17 mouse cellular contexts compared by ENCODE assay signal in genomic region chr1:112779801-112780200, GRCm38 (mm10).
"Had no signal": no experiment of that assay in that cellular context is flagged by ENCODE, and none has a peak within 500 bp of the region (broad histone marks: within the 10 kb centered on the region; RNA-seq: fewer than 3 reads in every experiment).

No protein-coding gene starts in this region.

- DNase-seq: lung, adult 2 months; lung, postnatal 14 days; lung, postnatal 36 days; right cerebral cortex, postnatal 25 days; right cerebral cortex, postnatal 4 days; spleen, adult 18-20 months; thymus, adult 18-20 months; thymus, postnatal 14 days; thymus, postnatal 36 days had no signal

- H3K9ac ChIP-seq: lung, embryonic 15.5 days; midbrain, embryonic 13.5 days; midbrain, embryonic 15.5 days; neural tube, embryonic 12.5 days had no signal

- H3K4me2 ChIP-seq: lung, embryonic 15.5 days; midbrain, embryonic 11.5 days; midbrain, embryonic 13.5 days; midbrain, embryonic 15.5 days; neural tube, embryonic 12.5 days had no signal

- H3K27me3 ChIP-seq: lung, embryonic 15.5 days; megakaryocyte, embryonic 14.5 days; midbrain, embryonic 13.5 days; midbrain, embryonic 15.5 days; neural tube, embryonic 12.5 days had no signal

- H3K27ac ChIP-seq: lung, embryonic 15.5 days; macrophage; midbrain, embryonic 13.5 days; midbrain, embryonic 15.5 days; neural tube, embryonic 12.5 days had no signal

- H3K9me3 ChIP-seq: lung, embryonic 15.5 days; megakaryocyte, embryonic 14.5 days; midbrain, embryonic 15.5 days; neural tube, embryonic 12.5 days had no signal

- H3K4me1 ChIP-seq: lung, embryonic 15.5 days; megakaryocyte, embryonic 14.5 days; midbrain, embryonic 13.5 days; midbrain, embryonic 15.5 days; neural tube, embryonic 12.5 days had no signal

- H3K36me3 ChIP-seq: lung, embryonic 15.5 days; midbrain, embryonic 13.5 days; midbrain, embryonic 15.5 days; neural tube, embryonic 12.5 days had no signal

- ATAC-seq: lung, postnatal 0 days; midbrain, embryonic 13.5 days; midbrain, embryonic 15.5 days had no signal

- H3K4me3 ChIP-seq: lung, embryonic 15.5 days; megakaryocyte, embryonic 14.5 days; midbrain, embryonic 13.5 days; midbrain, embryonic 15.5 days; neural tube, embryonic 12.5 days had no signal
